Mouse (Mus musculus): Measurements from ENCODE around the gene Lbr. TPM values are rescaled to one million over a fixed set of nuclear protein-coding genes. Genes with fewer than 3 reads are reported as not detected.

Gene Lbr
- total and polyA plus RNA-seq, 2 experiments from 2014 or later = 19.8 to 23.7 TPM

GRCm38 (mm10) chr1:181841864-181842672, 778 bp downstream of the Lbr start:
- peak; percentile 45 for TF ChIP-seq CTCF (IDR thresholded peaks at IDR 0.05; ENCODE audit: low read depth)
- Histone ChIP-seq H3K27ac (ENCODE audit: low read depth, low read length) (peak overlapping the region; percentile 85), H3K4me3 (ENCODE audit: low read depth, low read length) (peak overlapping the region; percentile 88), H3K4me2 (ENCODE audit: low read depth) (peak overlapping the region; percentile 89), H3K36me3 (ENCODE audit: insufficient read depth) (no peaks in the 10 kb centered on the region), H3K4me1 (ENCODE audit: insufficient read depth) (peaks cover 23% of the 10 kb centered on the region), H3K27me3 (ENCODE audit: insufficient read depth, low read length) (no peaks in the 10 kb centered on the region), H3K9ac (peak overlapping the region; percentile 78), H3K9me3 (ENCODE audit: low read length) (no peaks in the 10 kb centered on the region)
- WGBS = under 1% methylated on average over 110 of the region's 113 CpGs
- ATAC-seq (peak; percentile 97), DNase-seq (peak; percentile 94)

GRCm38 (mm10) chr1:181841396-181841795, 1.4 kb downstream of the Lbr start:
- ATAC-seq (peak; percentile 0; the same call in 1 of the 2 replicates), DNase-seq (no peak)
- H3K9me3 ChIP-seq (ENCODE audit: low read length) = no peaks in the 10 kb centered on the region
- peak overlapping the region; percentile 89 for H3K4me2 ChIP-seq (ENCODE audit: low read depth)
- H3K4me3 ChIP-seq (ENCODE audit: low read depth, low read length) = peak overlapping the region; percentile 88
- H3K27ac ChIP-seq (ENCODE audit: low read depth, low read length) = peak overlapping the region; percentile 85
- H3K9ac ChIP-seq = peak overlapping the region; percentile 78
- no peak for TF ChIP-seq CTCF (IDR thresholded peaks at IDR 0.05; ENCODE audit: low read depth)
- peaks cover 23% of the 10 kb centered on the region for H3K4me1 ChIP-seq (ENCODE audit: insufficient read depth)
- WGBS = 1% methylated on average over 16 of the region's 16 CpGs
- H3K36me3 ChIP-seq (ENCODE audit: insufficient read depth) = no peaks in the 10 kb centered on the region
- no peaks in the 10 kb centered on the region for H3K27me3 ChIP-seq (ENCODE audit: insufficient read depth, low read length)

- H3K4me2 ChIP-seq (ENCODE audit: low read depth) = peak overlapping the region; percentile 89
- H3K4me3 ChIP-seq (ENCODE audit: low read depth, low read length) = no peak overlapping the region
- WGBS = 5% methylated on average over 6 of the region's 6 CpGs
Observed at GRCm38 (mm10) chr1:181839746-181840366, 3.0 kb downstream of the Lbr start.

GRCm38 (mm10) chr1:181838111-181838510, 4.7 kb downstream of the Lbr start:
- Histone ChIP-seq H3K4me1 (ENCODE audit: insufficient read depth) (peaks cover 20% of the 10 kb centered on the region), H3K4me3 (ENCODE audit: low read depth, low read length) (no peak overlapping the region), H3K27ac (ENCODE audit: low read depth, low read length) (no peak overlapping the region), H3K9me3 (ENCODE audit: low read length) (no peaks in the 10 kb centered on the region), H3K27me3 (ENCODE audit: insufficient read depth, low read length) (no peaks in the 10 kb centered on the region), H3K36me3 (ENCODE audit: insufficient read depth) (peaks cover 19% of the 10 kb centered on the region), H3K9ac (no peak overlapping the region), H3K4me2 (ENCODE audit: low read depth) (no peak overlapping the region)
- WGBS = 80% methylated on average over 5 of the region's 5 CpGs
- no peak for TF ChIP-seq CTCF (IDR thresholded peaks at IDR 0.05; ENCODE audit: low read depth)
- DNase-seq = no peak
- no peak for ATAC-seq

More at GRCm38 (mm10) chr1:181839746-181840366, 3.0 kb downstream of the Lbr start:
- Histone ChIP-seq H3K9ac (peak overlapping the region; percentile 14; the same call in 1 of the 2 replicates), H3K27me3 (ENCODE audit: insufficient read depth, low read length) (no peaks in the 10 kb centered on the region), H3K4me1 (ENCODE audit: insufficient read depth) (peaks cover 23% of the 10 kb centered on the region), H3K9me3 (ENCODE audit: low read length) (no peaks in the 10 kb centered on the region), H3K36me3 (ENCODE audit: insufficient read depth) (peaks cover 14% of the 10 kb centered on the region), H3K27ac (ENCODE audit: low read depth, low read length) (no peak overlapping the region)
- TF ChIP-seq CTCF (IDR thresholded peaks at IDR 0.05; ENCODE audit: low read depth) = no peak
- DNase-seq (peak; percentile 8), ATAC-seq (no peak)

- no peak overlapping the region for H3K27ac ChIP-seq (ENCODE audit: low read depth, low read length)
- H3K4me1 ChIP-seq (ENCODE audit: insufficient read depth) = no peaks in the 10 kb centered on the region
- no peak overlapping the region for H3K9ac ChIP-seq
- H3K27me3 ChIP-seq (ENCODE audit: insufficient read depth, low read length) = no peaks in the 10 kb centered on the region
- WGBS = 78% methylated on average over 6 of the region's 6 CpGs
- H3K36me3 ChIP-seq (ENCODE audit: insufficient read depth) = peaks cover 56% of the 10 kb centered on the region
- H3K9me3 ChIP-seq (ENCODE audit: low read length) = no peaks in the 10 kb centered on the region
- DNase-seq (no peak), ATAC-seq (no peak)
- TF ChIP-seq CTCF (IDR thresholded peaks at IDR 0.05; ENCODE audit: low read depth) = no peak
- H3K4me3 ChIP-seq (ENCODE audit: low read depth, low read length) = no peak overlapping the region
- H3K4me2 ChIP-seq (ENCODE audit: low read depth) = no peak overlapping the region
Observed at GRCm38 (mm10) chr1:181833143-181833542, 9.7 kb downstream of the Lbr start.

- no peak for TF ChIP-seq CTCF (IDR thresholded peaks at IDR 0.05; ENCODE audit: low read depth)
- no peaks in the 10 kb centered on the region for H3K4me1 ChIP-seq (ENCODE audit: insufficient read depth)
- DNase-seq = no peak
- no peak for ATAC-seq
- no peak overlapping the region for H3K27ac ChIP-seq (ENCODE audit: low read depth, low read length)
- no peak overlapping the region for H3K9ac ChIP-seq
- H3K9me3 ChIP-seq (ENCODE audit: low read length) = no peaks in the 10 kb centered on the region
- H3K4me3 ChIP-seq (ENCODE audit: low read depth, low read length) = no peak overlapping the region
- WGBS = 71% methylated on average over 5 of the region's 5 CpGs
- H3K4me2 ChIP-seq (ENCODE audit: low read depth) = no peak overlapping the region
- no peaks in the 10 kb centered on the region for H3K27me3 ChIP-seq (ENCODE audit: insufficient read depth, low read length)
- H3K36me3 ChIP-seq (ENCODE audit: insufficient read depth) = peaks cover 60% of the 10 kb centered on the region
Observed at GRCm38 (mm10) chr1:181832720-181833119, 10.1 kb downstream of the Lbr start.

- no peaks in the 10 kb centered on the region for H3K4me1 ChIP-seq (ENCODE audit: insufficient read depth)
- DNase-seq = no peak
- H3K9ac ChIP-seq = no peak overlapping the region
- peaks cover 70% of the 10 kb centered on the region for H3K36me3 ChIP-seq (ENCODE audit: insufficient read depth)
- H3K4me2 ChIP-seq (ENCODE audit: low read depth) = no peak overlapping the region
- no peak overlapping the region for H3K4me3 ChIP-seq (ENCODE audit: low read depth, low read length)
- H3K9me3 ChIP-seq (ENCODE audit: low read length) = no peaks in the 10 kb centered on the region
- H3K27ac ChIP-seq (ENCODE audit: low read depth, low read length) = no peak overlapping the region
- no peaks in the 10 kb centered on the region for H3K27me3 ChIP-seq (ENCODE audit: insufficient read depth, low read length)
- ATAC-seq = no peak
- 91% methylated on average over 5 of the region's 5 CpGs for WGBS
- 0 out of 2 replicates have a peak, but pooled peaks have one; percentile 25 for TF ChIP-seq CTCF (IDR thresholded peaks at IDR 0.05; ENCODE audit: low read depth)
Observed at GRCm38 (mm10) chr1:181828365-181828764, 14.5 kb downstream of the Lbr start.
